Mouse (Mus musculus) lung, postnatal 0 days (tissue): Measurements from ENCODE around the gene Olfr1045.

Source experiments
- CTCF ChIP-seq: IDR thresholded peaks from 2 replicates; pipeline ENCODE4 v1.5.1; 2016; ENCODE audit warnings: antibody characterized with exemption, mild to moderate bottlenecking
- EP300 ChIP-seq: IDR thresholded peaks from 2 replicates; pipeline ENCODE4 v1.6.1; 2016; ENCODE audit warnings: antibody characterized with exemption, mild to moderate bottlenecking, control low read depth

- no peak for TF ChIP-seq EP300
- TF ChIP-seq CTCF = no peak
These were observed at the start of gene Olfr1045 for GRCm38 (mm10) chr2:86202909-86203308.
